8 mouse cellular contexts compared by ENCODE assay signal in genomic region chr8:110218511-110218910, GRCm38 (mm10). TPM values are rescaled to one million over a fixed set of nuclear protein-coding genes. Genes with fewer than 3 reads are reported as not detected.
DNase-seq lines count a peak whose midpoint lies in the region; ATAC-seq and TF ChIP-seq lines count a peak whose summit lies in the region.
"Had no signal": no experiment of that assay in that cellular context is flagged by ENCODE, and none has a peak within 500 bp of the region (broad histone marks: within the 10 kb centered on the region; RNA-seq: fewer than 3 reads in every experiment).

No protein-coding gene starts in this region.

- DNase-seq in neural tube, embryonic 11.5 days (ENCODE audit: low spot score), result no peak
- no peak for DNase-seq in neural tube, embryonic 10.5 days (ENCODE audit: extremely low spot score, low spot score)
- no peak for DNase-seq in forebrain, postnatal 0 days
- DNase-seq in thymus, postnatal 14 days, result no peak
- no peak for DNase-seq in adrenal gland, adult 8-10 months
- DNase-seq in embryo, embryonic 10.5 days (ENCODE audit: low spot score), result no peak
- DNase-seq: gastrocnemius, postnatal 14 days had no signal

- H3K9me3 ChIP-seq in neural tube, embryonic 11.5 days (ENCODE audit: control insufficient read depth, low read length), result no peaks in the 10 kb centered on the region
- no peaks in the 10 kb centered on the region for H3K9me3 ChIP-seq in forebrain, postnatal 0 days (ENCODE audit: low read length)
- H3K9me3 ChIP-seq in liver, embryonic 15.5 days (replicated peaks), result no peaks in the 10 kb centered on the region

- WGBS in neural tube, embryonic 11.5 days, result 78% methylated on average over 5 of the region's 5 CpGs
- 66% methylated on average over 5 of the region's 5 CpGs for WGBS in forebrain, postnatal 0 days
- WGBS in liver, embryonic 15.5 days (ENCODE audit: insufficient replicate concordance), result 14% methylated on average over 5 of the region's 5 CpGs

- H3K4me3 ChIP-seq in neural tube, embryonic 11.5 days (ENCODE audit: low read depth, low read length), result peak overlapping the region; percentile 44
- H3K4me3 ChIP-seq in forebrain, postnatal 0 days (ENCODE audit: low read depth, low read length), result peak overlapping the region; percentile 51
- peak overlapping the region; percentile 71 for H3K4me3 ChIP-seq in liver, embryonic 15.5 days (replicated peaks)

- peaks cover 8% of the 10 kb centered on the region for H3K4me1 ChIP-seq in neural tube, embryonic 11.5 days (ENCODE audit: control insufficient read depth, insufficient read depth, low read length)
- peaks cover 9% of the 10 kb centered on the region; the same call in 1 of the 2 replicates for H3K4me1 ChIP-seq in forebrain, postnatal 0 days (ENCODE audit: insufficient read depth)
- H3K4me1 ChIP-seq in liver, embryonic 15.5 days (replicated peaks), result peaks cover 22% of the 10 kb centered on the region

- peak overlapping the region; percentile 64 for H3K4me2 ChIP-seq in neural tube, embryonic 11.5 days (ENCODE audit: low read depth)
- peak overlapping the region; percentile 69 for H3K4me2 ChIP-seq in forebrain, postnatal 0 days (ENCODE audit: low read depth)
- H3K4me2 ChIP-seq in liver, embryonic 15.5 days, result peak overlapping the region; percentile 88

- no peak overlapping the region for H3K9ac ChIP-seq in neural tube, embryonic 11.5 days (ENCODE audit: low read length)
- H3K9ac ChIP-seq in forebrain, postnatal 0 days, result peak overlapping the region; percentile 44
- H3K9ac ChIP-seq in liver, embryonic 15.5 days, result no peak overlapping the region

- ATAC-seq in neural tube, embryonic 11.5 days (ENCODE audit: insufficient read depth, low FRiP score, low TSS enrichment), result no peak
- no peak for ATAC-seq in forebrain, postnatal 0 days
- ATAC-seq in liver, embryonic 15.5 days (ENCODE audit: insufficient read depth), result no peak

- H3K36me3 ChIP-seq in neural tube, embryonic 11.5 days (ENCODE audit: control insufficient read depth, insufficient read depth, low read length), result peaks cover 15% of the 10 kb centered on the region
- H3K36me3 ChIP-seq in forebrain, postnatal 0 days (ENCODE audit: insufficient read depth), result peaks cover 26% of the 10 kb centered on the region
- H3K36me3 ChIP-seq in liver, embryonic 15.5 days (replicated peaks), result peaks cover 33% of the 10 kb centered on the region

- H3K27me3 ChIP-seq in neural tube, embryonic 11.5 days (ENCODE audit: control insufficient read depth, insufficient read depth, low read length), result no peaks in the 10 kb centered on the region
- H3K27me3 ChIP-seq in forebrain, postnatal 0 days (ENCODE audit: insufficient read depth, low read length), result no peaks in the 10 kb centered on the region
- H3K27me3 ChIP-seq in liver, embryonic 15.5 days, result no peaks in the 10 kb centered on the region

- no peak overlapping the region for H3K27ac ChIP-seq in neural tube, embryonic 11.5 days (ENCODE audit: low read depth, low read length)
- H3K27ac ChIP-seq in forebrain, postnatal 0 days (ENCODE audit: low read depth, low read length), result no peak overlapping the region
- no peak overlapping the region for H3K27ac ChIP-seq in liver, embryonic 15.5 days (replicated peaks)

- TF ChIP-seq CTCF in forebrain, postnatal 0 days (IDR thresholded peaks at IDR 0.05; ENCODE audit: low read depth), result no peak

RNA-seq across cellular contexts. Expression of gene Cmtr2, which starts 3.0 kb away (rescaled TPM):
- polyA plus RNA-seq in neural tube, embryonic 11.5 days (2014; fragmentation: Nextera tagmentation; extraction: Ambion mirVana), result 10.7 and 10.8 TPM in 2 replicates
- total RNA-seq in forebrain, postnatal 0 days (2014; rRNA removed), result 21.9 and 24.9 TPM in 2 replicates
- polyA plus RNA-seq in forebrain, postnatal 0 days (2015; fragmentation: Nextera tagmentation; extraction: Ambion mirVana), result 9.1 and 9.3 TPM in 2 replicates
- 2.9 TPM in 2 replicates for polyA plus RNA-seq in liver, embryonic 15.5 days (2015; fragmentation: Nextera tagmentation; extraction: Ambion mirVana)
- total RNA-seq in adrenal gland, adult 8-10 months (2022), result 10 to 100 TPM in 1 of 4 experiments, 1 to 10 TPM in 3; 6.6 to 11.1 (median 8.0) TPM

RNA-seq across cellular contexts. Expression of gene Hydin, which starts 48.3 kb away (rescaled TPM):
- 0.05 and 0.19 TPM in 2 replicates for polyA plus RNA-seq in neural tube, embryonic 11.5 days (2014; fragmentation: Nextera tagmentation; extraction: Ambion mirVana)
- total RNA-seq in forebrain, postnatal 0 days (2014; rRNA removed), result 0.92 and 1.0 TPM in 2 replicates
- 0.21 and 0.63 TPM in 2 replicates for polyA plus RNA-seq in forebrain, postnatal 0 days (2015; fragmentation: Nextera tagmentation; extraction: Ambion mirVana)
- 0.07 and 0.10 TPM in 2 replicates for polyA plus RNA-seq in liver, embryonic 15.5 days (2015; fragmentation: Nextera tagmentation; extraction: Ambion mirVana)
- under 1 TPM; 0.16 to 0.70 (median 0.31) TPM for total RNA-seq in adrenal gland, adult 8-10 months (2022)

RNA-seq across cellular contexts. Expression of gene Calb2, which starts 50.5 kb away (rescaled TPM):
- polyA plus RNA-seq in neural tube, embryonic 11.5 days (2014; fragmentation: Nextera tagmentation; extraction: Ambion mirVana), result 3.2 and 7.6 TPM in 2 replicates
- total RNA-seq in forebrain, postnatal 0 days (2014; rRNA removed), result 133 TPM in 2 replicates
- 177 and 286 TPM in 2 replicates for polyA plus RNA-seq in forebrain, postnatal 0 days (2015; fragmentation: Nextera tagmentation; extraction: Ambion mirVana)
- not detected in 2 replicates for polyA plus RNA-seq in liver, embryonic 15.5 days (2015; fragmentation: Nextera tagmentation; extraction: Ambion mirVana)
- 1 to 10 TPM in 2 of 4 experiments, under 1 TPM in 1, not detected in 1; 0.52 to 2.2 (median 1.5) TPM for total RNA-seq in adrenal gland, adult 8-10 months (2022)

Comparison
In these comparisons a context has a peak if more than half of its experiments do, and no peak if none do; other contexts are left out.
1. RNA of gene Calb2, which starts 50.5 kb away (polyA plus RNA-seq): 177 to 286 TPM in forebrain, postnatal 0 days; 3.2 to 7.6 TPM in neural tube, embryonic 11.5 days and not detected in liver, embryonic 15.5 days; every median in the first group is over 10 times any median in the second.
2. Peak in every context shown above with its lines, with median percentiles within 50 percentile points of each other: H3K4me2 ChIP-seq and H3K4me3 ChIP-seq.